Mouse (Mus musculus): ENCODE measurements around the gene Adamts12.

The Adamts12 gene

GRCm38 (mm10) chr15:11064558-11065411, at the start of gene Adamts12:
Gene Adamts12 (plus strand): TSS chr15:11064790.
- no peak for DNase-seq

- no peak for DNase-seq
Measured at GRCm38 (mm10) chr15:11014931-11015330, 49.7 kb upstream of the Adamts12 start.

GRCm38 (mm10) chr15:11026801-11027561, 37.6 kb upstream of the Adamts12 start:
- DNase-seq, result no peak

GRCm38 (mm10) chr15:11030188-11030587, 34.4 kb upstream of the Adamts12 start:
- no peak for DNase-seq

GRCm38 (mm10) chr15:11035947-11036474, 28.6 kb upstream of the Adamts12 start:
- peak; percentile 11 for DNase-seq

GRCm38 (mm10) chr15:11036535-11037375, 27.8 kb upstream of the Adamts12 start:
- DNase-seq, result peak; percentile 16

- DNase-seq, result no peak
Measured at GRCm38 (mm10) chr15:11037376-11037695, 27.3 kb upstream of the Adamts12 start.

- DNase-seq, result peak; percentile 6
Measured at GRCm38 (mm10) chr15:11037711-11038110, 26.9 kb upstream of the Adamts12 start, which contains the start of gene Rxfp3. Gene Rxfp3 (minus strand): TSS chr15:11037991.

GRCm38 (mm10) chr15:11038476-11038875, 26.1 kb upstream of the Adamts12 start:
- DNase-seq, result peak; percentile 39

- no peak for DNase-seq
Measured at GRCm38 (mm10) chr15:11040067-11040466, 24.5 kb upstream of the Adamts12 start.

- no peak for DNase-seq
Measured at GRCm38 (mm10) chr15:11041229-11041628, 23.4 kb upstream of the Adamts12 start.

GRCm38 (mm10) chr15:11042828-11043227, 21.8 kb upstream of the Adamts12 start:
- no peak for DNase-seq

GRCm38 (mm10) chr15:11053678-11054439, 10.7 kb upstream of the Adamts12 start:
- DNase-seq, result no peak

GRCm38 (mm10) chr15:11054440-11055080, 10.0 kb upstream of the Adamts12 start:
- no peak for DNase-seq

GRCm38 (mm10) chr15:11062903-11063302, 1.7 kb upstream of the Adamts12 start:
- DNase-seq, result no peak

GRCm38 (mm10) chr15:11064160-11064557, 431 bp upstream of the Adamts12 start:
- DNase-seq, result no peak

GRCm38 (mm10) chr15:11065528-11066171, 1.1 kb downstream of the Adamts12 start:
- DNase-seq, result no peak

GRCm38 (mm10) chr15:11066299-11066698, 1.7 kb downstream of the Adamts12 start:
- DNase-seq, result no peak

- DNase-seq, result no peak
Measured at GRCm38 (mm10) chr15:11067891-11068290, 3.3 kb downstream of the Adamts12 start.

GRCm38 (mm10) chr15:11075726-11076361, 11.3 kb downstream of the Adamts12 start:
- DNase-seq, result no peak
